Mouse (Mus musculus): ENCODE data around the gene Serpina3c.

Gene Serpina3c

DNA sequence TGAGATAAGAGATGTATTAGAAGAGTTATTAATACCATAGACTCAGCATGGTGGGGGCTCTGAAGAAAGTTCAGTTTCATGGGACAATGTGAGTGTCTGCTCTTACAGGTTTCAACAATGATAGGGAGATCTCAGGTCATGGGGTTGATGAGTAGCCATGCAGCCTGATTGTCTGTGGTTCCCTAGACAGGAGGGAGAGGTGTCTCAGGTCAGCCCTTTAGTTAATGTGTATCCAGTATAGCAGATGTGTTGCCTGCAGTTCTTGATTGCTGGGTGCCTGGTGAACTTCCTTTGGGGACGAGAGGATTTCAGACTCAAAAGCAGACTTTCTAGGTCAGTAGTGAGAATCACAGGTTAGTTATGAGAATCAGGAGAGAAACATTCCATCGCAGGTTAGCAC lies 45.2 kb downstream of the Serpina3c start:
- no peak for DNase-seq

DNA sequence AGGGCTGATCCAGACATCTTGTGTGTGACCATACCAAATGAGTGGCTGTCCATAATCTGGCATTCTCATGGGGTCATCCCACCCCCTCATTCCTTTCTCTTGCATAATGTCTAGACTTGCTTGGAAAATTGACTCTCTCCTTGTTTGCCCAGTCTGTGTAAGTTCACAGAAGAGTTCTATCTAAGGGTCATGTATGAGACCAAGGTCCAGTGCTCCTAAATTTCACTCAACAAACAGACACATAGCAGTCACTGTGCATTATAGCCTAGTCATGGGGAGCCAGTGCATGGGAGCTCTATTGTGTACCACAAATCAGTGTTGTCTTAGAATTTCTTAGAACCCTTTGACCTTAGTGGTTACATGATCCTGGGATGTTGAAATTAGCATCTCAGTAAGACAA lies 46.8 kb downstream of the Serpina3c start:
- DNase-seq = no peak

DNA sequence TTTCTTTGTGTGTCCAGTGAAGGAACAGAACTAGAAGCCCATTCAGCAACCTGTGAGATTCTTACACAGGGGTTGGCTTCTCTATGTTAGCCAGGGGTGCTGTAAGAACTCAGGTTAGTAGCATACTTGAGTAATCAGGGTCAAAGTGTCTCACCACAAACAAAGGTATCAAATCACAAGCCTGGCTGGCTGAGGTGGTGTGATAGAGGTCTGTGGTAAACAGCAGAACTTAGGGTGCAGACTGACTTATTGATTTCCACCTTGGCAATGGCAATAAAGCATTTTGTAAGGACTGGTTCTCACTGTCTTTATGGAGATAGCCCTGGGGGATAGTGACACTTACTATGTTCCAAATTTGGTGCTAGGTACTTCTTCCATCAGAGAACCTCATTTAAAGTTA lies 47.8 kb downstream of the Serpina3c start:
- DNase-seq = no peak

DNA sequence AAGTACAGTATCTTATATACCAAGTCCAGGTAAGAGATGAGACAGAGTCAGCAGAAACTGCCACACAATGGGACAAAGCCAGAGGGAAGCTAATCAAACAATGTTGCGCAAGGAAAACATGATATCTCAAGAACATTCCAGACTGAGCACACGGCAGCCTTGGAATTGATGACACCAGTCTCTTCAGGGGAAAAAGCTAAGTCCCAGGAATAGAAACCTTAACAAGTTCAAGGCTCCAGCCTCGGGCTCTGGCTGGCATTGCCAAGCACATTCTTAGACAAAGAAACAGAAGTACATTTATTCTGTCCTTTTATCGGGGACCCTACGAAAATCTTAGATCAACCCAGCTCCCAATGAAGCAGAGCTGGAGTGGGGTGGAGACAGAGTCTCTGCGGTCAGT lies 52.9 kb downstream of the Serpina3c start, which contains the start of gene Serpina5:
Serpina5 (plus strand) TSS at position 346 of the 400 bp plus-strand sequence.
- no peak for DNase-seq

Data from thymus, postnatal 25 days (tissue).